Mouse (Mus musculus): ENCODE measurements at regions not wholly inside any gene's neighbourhood (a gene's known extent, or its start where the extent isn't known, plus 50 kb on each side); places are given as distances from the start of the nearest gene placed in this dataset.
"Not testable (repeated sequence)": the region's sequence is repeated elsewhere in the genome, so short reads cannot be mapped to it uniquely, and the experiment has no call there.

DNA sequence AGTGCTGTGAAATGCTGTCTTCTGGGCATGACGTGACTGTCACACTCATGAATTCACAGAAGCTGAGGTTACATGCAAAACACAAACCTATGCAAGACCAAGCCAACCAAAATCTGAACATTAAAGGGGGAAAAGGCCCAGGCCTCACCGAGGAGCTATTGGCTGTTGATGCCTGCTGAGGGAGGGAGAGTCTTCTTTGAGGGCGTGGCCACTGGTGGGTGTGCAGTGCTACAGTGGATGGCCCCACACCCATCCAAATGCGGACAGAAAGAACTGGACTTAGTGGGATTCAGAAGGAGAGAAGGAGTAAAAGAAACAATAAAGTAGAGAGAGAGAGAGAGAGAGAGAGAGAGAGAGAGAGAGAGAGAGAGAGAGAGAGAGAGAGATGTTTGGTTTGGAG, 843.6 kb upstream of the Olfr1507 start:
- not testable (repeated sequence) for H3K27ac ChIP-seq (ENCODE audit: insufficient read depth, low read length)

GRCm38 (mm10) chr14:53337446-53337845, 841.9 kb upstream of the Olfr1507 start:
- H3K4me3 ChIP-seq (ENCODE audit: insufficient read depth, low read length); H3K4me1 ChIP-seq (ENCODE audit: control insufficient read depth, insufficient read depth, low read length); H3K27ac ChIP-seq (ENCODE audit: insufficient read depth, low read length): not testable (repeated sequence)

More for the DNA sequence above, 843.6 kb upstream of the Olfr1507 start:
- not testable (repeated sequence) for H3K4me1 ChIP-seq (ENCODE audit: control insufficient read depth, insufficient read depth, low read length); H3K4me3 ChIP-seq (ENCODE audit: insufficient read depth, low read length)

- not testable (repeated sequence) for H3K27ac ChIP-seq (ENCODE audit: insufficient read depth, low read length); H3K4me3 ChIP-seq (ENCODE audit: insufficient read depth, low read length); H3K4me1 ChIP-seq (ENCODE audit: control insufficient read depth, insufficient read depth, low read length)
Observed at GRCm38 (mm10) chr14:53336705-53337104, 841.2 kb upstream of the Olfr1507 start.

GRCm38 (mm10) chr14:53334451-53334850, 838.9 kb upstream of the Olfr1507 start:
- not testable (repeated sequence) for H3K27ac ChIP-seq (ENCODE audit: insufficient read depth, low read length); H3K4me3 ChIP-seq (ENCODE audit: insufficient read depth, low read length)

GRCm38 (mm10) chr14:53331153-53331552, 835.6 kb upstream of the Olfr1507 start:
- not testable (repeated sequence) for H3K4me3 ChIP-seq (ENCODE audit: insufficient read depth, low read length); H3K4me1 ChIP-seq (ENCODE audit: control insufficient read depth, insufficient read depth, low read length); H3K27ac ChIP-seq (ENCODE audit: insufficient read depth, low read length)

More at GRCm38 (mm10) chr14:53334451-53334850, 838.9 kb upstream of the Olfr1507 start:
- H3K4me1 ChIP-seq (ENCODE audit: control insufficient read depth, insufficient read depth, low read length), result not testable (repeated sequence)

GRCm38 (mm10) chr14:53324367-53324766, 828.8 kb upstream of the Olfr1507 start:
- H3K27ac ChIP-seq (ENCODE audit: insufficient read depth, low read length); H3K4me3 ChIP-seq (ENCODE audit: insufficient read depth, low read length); H3K4me1 ChIP-seq (ENCODE audit: control insufficient read depth, insufficient read depth, low read length): not testable (repeated sequence)

DNA sequence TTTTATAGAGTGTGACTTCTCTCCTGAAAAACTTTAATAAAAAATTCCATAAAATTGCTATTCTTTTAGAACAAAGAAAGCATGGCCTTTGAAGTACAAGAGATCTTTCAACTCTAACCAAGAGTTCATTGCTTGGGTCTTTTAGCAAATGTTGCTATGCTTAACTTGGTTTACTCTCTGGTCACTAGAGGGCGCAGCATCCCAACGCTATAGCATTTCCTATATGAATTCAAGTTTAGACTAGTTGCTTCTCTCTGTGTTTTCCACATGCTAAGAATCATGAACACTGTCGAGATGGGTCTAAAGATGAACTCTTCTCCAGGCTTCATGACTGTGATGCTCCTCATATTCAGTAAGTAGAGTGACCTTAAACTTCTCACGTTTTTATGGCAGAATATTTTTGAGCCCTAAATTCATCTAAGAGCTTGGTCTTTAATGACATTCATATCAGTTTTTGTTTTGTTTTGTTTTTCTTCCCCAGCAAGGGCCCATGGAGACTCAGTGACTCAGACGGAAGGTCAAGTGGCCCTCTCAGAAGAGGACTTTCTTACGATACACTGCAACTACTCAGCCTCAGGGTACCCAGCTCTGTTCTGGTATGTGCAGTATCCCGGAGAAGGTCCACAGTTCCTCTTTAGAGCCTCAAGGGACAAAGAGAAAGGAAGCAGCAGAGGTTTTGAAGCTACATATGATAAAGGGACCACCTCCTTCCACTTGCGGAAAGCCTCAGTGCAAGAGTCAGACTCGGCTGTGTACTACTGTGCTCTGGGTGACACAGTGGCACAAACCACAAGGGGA, 823.2 kb upstream of the Olfr1507 start:
- H3K4me3 ChIP-seq (ENCODE audit: insufficient read depth, low read length); H3K4me1 ChIP-seq (ENCODE audit: control insufficient read depth, insufficient read depth, low read length): not testable (repeated sequence)

DNA sequence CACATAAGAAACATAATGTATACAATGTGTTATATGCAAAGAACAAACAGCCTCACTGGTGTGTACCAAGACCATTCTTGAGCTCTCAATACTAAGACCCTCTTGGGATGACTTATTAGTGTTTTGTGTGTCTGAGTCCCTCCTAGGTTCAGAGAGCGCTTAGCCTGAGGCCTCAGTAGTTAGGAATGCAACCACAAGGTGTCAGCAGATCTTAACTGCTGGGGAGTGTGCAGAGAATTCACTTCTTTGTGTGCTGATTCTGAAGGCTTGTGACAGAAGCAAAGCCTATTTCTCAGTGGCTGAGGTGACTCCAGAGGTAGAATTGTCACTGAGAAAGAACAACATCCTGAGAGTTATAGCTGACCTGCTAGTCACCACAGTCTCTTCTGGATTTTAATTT, 816.9 kb upstream of the Olfr1507 start:
- not testable (repeated sequence) for H3K27ac ChIP-seq (ENCODE audit: insufficient read depth, low read length); H3K4me3 ChIP-seq (ENCODE audit: insufficient read depth, low read length); H3K4me1 ChIP-seq (ENCODE audit: control insufficient read depth, insufficient read depth, low read length)

More for the DNA sequence above, 823.2 kb upstream of the Olfr1507 start:
- H3K27ac ChIP-seq (ENCODE audit: insufficient read depth, low read length), result not testable (repeated sequence)

- not testable (repeated sequence) for H3K4me1 ChIP-seq (ENCODE audit: control insufficient read depth, insufficient read depth, low read length); H3K4me3 ChIP-seq (ENCODE audit: insufficient read depth, low read length); H3K27ac ChIP-seq (ENCODE audit: insufficient read depth, low read length)
Observed at GRCm38 (mm10) chr14:53303179-53303578, 807.6 kb upstream of the Olfr1507 start.

DNA sequence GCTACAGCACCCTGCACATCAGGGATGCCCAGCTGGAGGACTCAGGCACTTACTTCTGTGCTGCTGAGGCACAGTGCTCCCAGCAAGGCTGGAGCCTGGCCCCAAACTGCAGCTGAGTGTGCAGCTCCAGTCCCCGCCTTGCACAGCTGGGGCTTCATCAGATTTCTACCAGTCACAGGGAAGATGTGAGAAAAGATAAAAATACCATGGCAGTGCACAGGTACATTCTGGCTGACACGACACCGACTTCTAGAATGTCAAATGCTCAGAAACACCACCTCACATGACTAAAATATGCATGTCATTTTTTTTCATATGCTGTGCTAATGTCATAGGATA, 806.9 kb upstream of the Olfr1507 start:
- H3K27ac ChIP-seq (ENCODE audit: insufficient read depth, low read length); H3K4me1 ChIP-seq (ENCODE audit: control insufficient read depth, insufficient read depth, low read length); H3K4me3 ChIP-seq (ENCODE audit: insufficient read depth, low read length): not testable (repeated sequence)

GRCm38 (mm10) chr14:53301722-53302490, 806.4 kb upstream of the Olfr1507 start:
- not testable (repeated sequence) for H3K27ac ChIP-seq (ENCODE audit: insufficient read depth, low read length); H3K4me3 ChIP-seq (ENCODE audit: insufficient read depth, low read length); H3K4me1 ChIP-seq (ENCODE audit: control insufficient read depth, insufficient read depth, low read length)

- H3K27ac ChIP-seq (ENCODE audit: insufficient read depth, low read length); H3K4me3 ChIP-seq (ENCODE audit: insufficient read depth, low read length); H3K4me1 ChIP-seq (ENCODE audit: control insufficient read depth, insufficient read depth, low read length): not testable (repeated sequence)
Observed at GRCm38 (mm10) chr14:53301110-53301509, 805.6 kb upstream of the Olfr1507 start.

GRCm38 (mm10) chr14:53299735-53300134, 804.2 kb upstream of the Olfr1507 start:
- H3K27ac ChIP-seq (ENCODE audit: insufficient read depth, low read length); H3K4me1 ChIP-seq (ENCODE audit: control insufficient read depth, insufficient read depth, low read length); H3K4me3 ChIP-seq (ENCODE audit: insufficient read depth, low read length): not testable (repeated sequence)

GRCm38 (mm10) chr14:53283350-53284141, 788.0 kb upstream of the Olfr1507 start:
- not testable (repeated sequence) for H3K4me1 ChIP-seq (ENCODE audit: control insufficient read depth, insufficient read depth, low read length); H3K4me3 ChIP-seq (ENCODE audit: insufficient read depth, low read length); H3K27ac ChIP-seq (ENCODE audit: insufficient read depth, low read length)

DNA sequence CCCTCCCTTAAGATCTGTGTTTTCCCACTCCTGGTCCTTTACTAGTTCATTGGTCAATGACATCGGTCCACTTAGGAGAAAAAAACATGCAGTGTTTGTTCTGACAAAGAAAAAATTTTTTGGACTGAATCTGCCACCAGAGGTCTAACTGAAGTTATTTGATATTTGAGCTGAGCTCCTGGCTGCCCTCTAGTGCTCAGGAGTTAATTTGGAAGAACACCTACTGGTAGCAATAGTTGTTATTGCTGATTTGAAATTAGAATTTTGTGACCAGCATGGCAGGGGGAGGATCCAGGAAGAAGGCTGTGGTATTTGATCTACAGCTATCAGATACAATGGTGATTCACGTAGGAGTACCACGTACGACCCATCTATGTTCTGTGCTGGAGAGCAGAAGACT, 777.7 kb upstream of the Olfr1507 start:
- H3K4me1 ChIP-seq (ENCODE audit: control insufficient read depth, insufficient read depth, low read length); H3K27ac ChIP-seq (ENCODE audit: insufficient read depth, low read length); H3K4me3 ChIP-seq (ENCODE audit: insufficient read depth, low read length): not testable (repeated sequence)
